Mouse (Mus musculus): ENCODE measurements around the gene Grhl3. TPM values are rescaled to one million over a fixed set of nuclear protein-coding genes. Genes with fewer than 3 reads are reported as not detected.

Grhl3 gene
- polyA plus RNA-seq, 2 experiments = 20.6 to 46.2 TPM

DNA sequence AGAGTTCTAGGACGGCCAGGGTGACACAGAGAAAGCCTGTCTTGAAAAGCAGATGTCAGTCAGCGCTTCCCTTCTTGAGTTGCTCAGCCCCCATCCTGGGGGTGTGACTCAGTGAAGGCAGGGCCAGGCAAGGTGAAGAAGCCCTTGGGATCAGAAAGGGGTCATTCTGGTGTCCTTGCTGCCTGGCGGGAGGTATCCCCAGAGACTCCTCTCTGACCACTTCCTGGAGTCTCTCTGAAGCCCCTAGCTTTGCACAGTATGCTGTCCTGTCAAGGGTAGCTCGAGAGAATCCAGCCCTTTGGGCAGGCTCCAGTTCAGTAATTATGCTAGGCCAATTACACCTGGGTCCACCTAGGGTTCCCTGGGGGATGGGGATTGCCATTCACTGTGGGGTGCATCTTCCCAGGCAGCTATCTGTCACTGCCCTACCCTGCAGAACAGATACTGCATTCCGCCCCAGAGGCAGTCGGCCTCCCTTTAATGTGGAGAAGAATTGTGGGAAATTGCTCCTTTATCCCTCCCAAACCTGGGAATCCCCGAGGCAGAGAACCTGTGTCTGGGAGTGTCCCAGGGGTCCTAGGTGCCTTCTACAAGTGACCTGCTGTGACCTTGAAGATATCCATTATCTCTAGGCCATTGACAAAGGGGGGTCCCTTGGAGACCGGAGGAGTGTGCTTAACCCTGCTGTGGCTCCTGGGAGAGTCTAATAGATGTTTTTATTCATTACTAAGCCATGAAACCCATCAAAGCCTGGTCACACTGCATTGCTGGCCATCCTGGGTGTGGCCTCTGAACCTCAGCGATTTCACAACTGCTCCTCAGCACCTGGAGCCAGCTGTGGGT lies 41.4 kb downstream of the Grhl3 start:
- H3K4me3 ChIP-seq (replicated peaks; ENCODE audit: low read length) = no peak overlapping the region
- no peak for TF ChIP-seq POLR2A (IDR thresholded peaks at IDR 0.05; ENCODE audit: borderline replicate concordance, extremely low read depth, insufficient read depth, insufficient read length)
- 46% methylated on average over 9 of the region's 9 CpGs for WGBS
- DNase-seq (ENCODE audit: low spot score) (no peak), ATAC-seq (ENCODE audit: low FRiP score, low read depth) (no peak)
- no peak overlapping the region for H3K27ac ChIP-seq (replicated peaks; ENCODE audit: low read depth, low read length)
- H3K9me3 ChIP-seq (ENCODE audit: control insufficient read depth, low read length) = peaks cover 5% of the 10 kb centered on the region; the same call in 1 of the 2 replicates
- H3K4me2 ChIP-seq (replicated peaks; ENCODE audit: low read depth, low read length, severe bottlenecking) = no peak overlapping the region
- no peaks in the 10 kb centered on the region for H3K36me3 ChIP-seq (ENCODE audit: control insufficient read depth, insufficient read depth, low read length)
- no peaks in the 10 kb centered on the region for H3K27me3 ChIP-seq (ENCODE audit: control insufficient read depth, insufficient read depth, low read length)
- H3K9ac ChIP-seq (ENCODE audit: low read depth, low read length, severe bottlenecking) = no peak overlapping the region
- no peaks in the 10 kb centered on the region for H3K4me1 ChIP-seq (ENCODE audit: control insufficient read depth, insufficient read depth, low read length)

GRCm38 (mm10) chr4:135531236-135531635 lies 42.2 kb downstream of the Grhl3 start:
- H3K4me3 ChIP-seq (replicated peaks; ENCODE audit: low read length) = no peak overlapping the region
- H3K9ac ChIP-seq (ENCODE audit: low read depth, low read length, severe bottlenecking) = no peak overlapping the region
- H3K27ac ChIP-seq (replicated peaks; ENCODE audit: low read depth, low read length) = no peak overlapping the region
- 83% methylated on average over 9 of the region's 9 CpGs for WGBS
- no peaks in the 10 kb centered on the region for H3K4me1 ChIP-seq (ENCODE audit: control insufficient read depth, insufficient read depth, low read length)
- no peak for TF ChIP-seq POLR2A (IDR thresholded peaks at IDR 0.05; ENCODE audit: borderline replicate concordance, extremely low read depth, insufficient read depth, insufficient read length)
- no peaks in the 10 kb centered on the region for H3K36me3 ChIP-seq (ENCODE audit: control insufficient read depth, insufficient read depth, low read length)
- no peak for ATAC-seq (ENCODE audit: low FRiP score, low read depth)
- peaks cover 5% of the 10 kb centered on the region; the same call in 1 of the 2 replicates for H3K9me3 ChIP-seq (ENCODE audit: control insufficient read depth, low read length)
- H3K27me3 ChIP-seq (ENCODE audit: control insufficient read depth, insufficient read depth, low read length) = no peaks in the 10 kb centered on the region
- no peak for DNase-seq (ENCODE audit: low spot score)
- H3K4me2 ChIP-seq (replicated peaks; ENCODE audit: low read depth, low read length, severe bottlenecking) = no peak overlapping the region

GRCm38 (mm10) chr4:135530270-135530669 lies 43.2 kb downstream of the Grhl3 start:
- no peak overlapping the region for H3K4me3 ChIP-seq (replicated peaks; ENCODE audit: low read length)
- TF ChIP-seq POLR2A (IDR thresholded peaks at IDR 0.05; ENCODE audit: borderline replicate concordance, extremely low read depth, insufficient read depth, insufficient read length) = no peak
- H3K36me3 ChIP-seq (ENCODE audit: control insufficient read depth, insufficient read depth, low read length) = no peaks in the 10 kb centered on the region
- no peak overlapping the region for H3K4me2 ChIP-seq (replicated peaks; ENCODE audit: low read depth, low read length, severe bottlenecking)
- no peak overlapping the region for H3K27ac ChIP-seq (replicated peaks; ENCODE audit: low read depth, low read length)
- no peak overlapping the region for H3K9ac ChIP-seq (ENCODE audit: low read depth, low read length, severe bottlenecking)
- no peaks in the 10 kb centered on the region for H3K27me3 ChIP-seq (ENCODE audit: control insufficient read depth, insufficient read depth, low read length)
- no peaks in the 10 kb centered on the region for H3K4me1 ChIP-seq (ENCODE audit: control insufficient read depth, insufficient read depth, low read length)
- peaks cover 5% of the 10 kb centered on the region; the same call in 1 of the 2 replicates for H3K9me3 ChIP-seq (ENCODE audit: control insufficient read depth, low read length)
- DNase-seq (ENCODE audit: low spot score) (no peak), ATAC-seq (ENCODE audit: low FRiP score, low read depth) (no peak)
- 57% methylated on average over 2 of the region's 2 CpGs for WGBS

GRCm38 (mm10) chr4:135526039-135526710 lies 47.3 kb downstream of the Grhl3 start:
- TF ChIP-seq POLR2A (IDR thresholded peaks at IDR 0.05; ENCODE audit: borderline replicate concordance, extremely low read depth, insufficient read depth, insufficient read length) = no peak
- H3K4me2 ChIP-seq (replicated peaks; ENCODE audit: low read depth, low read length, severe bottlenecking) = no peak overlapping the region
- DNase-seq (ENCODE audit: low spot score) (no peak), ATAC-seq (ENCODE audit: low FRiP score, low read depth) (no peak)
- no peak overlapping the region for H3K9ac ChIP-seq (ENCODE audit: low read depth, low read length, severe bottlenecking)
- H3K4me1 ChIP-seq (ENCODE audit: control insufficient read depth, insufficient read depth, low read length) = 0 out of 2 replicates have a peak, but pooled peaks cover 2% of the 10 kb centered on the region
- no peak overlapping the region for H3K27ac ChIP-seq (replicated peaks; ENCODE audit: low read depth, low read length)
- H3K36me3 ChIP-seq (ENCODE audit: control insufficient read depth, insufficient read depth, low read length) = no peaks in the 10 kb centered on the region
- peaks cover 5% of the 10 kb centered on the region; the same call in 1 of the 2 replicates for H3K9me3 ChIP-seq (ENCODE audit: control insufficient read depth, low read length)
- H3K4me3 ChIP-seq (replicated peaks; ENCODE audit: low read length) = no peak overlapping the region
- whole genome bisulfite sequencing = 33% methylated on average over 14 of the region's 14 CpGs
- H3K27me3 ChIP-seq (ENCODE audit: control insufficient read depth, insufficient read depth, low read length) = no peaks in the 10 kb centered on the region

- no peak for DNase-seq (ENCODE audit: low spot score)
- no peak for TF ChIP-seq POLR2A (IDR thresholded peaks at IDR 0.05; ENCODE audit: borderline replicate concordance, extremely low read depth, insufficient read depth, insufficient read length)
- H3K9ac ChIP-seq (ENCODE audit: low read depth, low read length, severe bottlenecking) = no peak overlapping the region
- 69% methylated on average over 12 of the region's 12 CpGs for WGBS
- H3K36me3 ChIP-seq (ENCODE audit: control insufficient read depth, insufficient read depth, low read length) = no peaks in the 10 kb centered on the region
- H3K27ac ChIP-seq (replicated peaks; ENCODE audit: low read depth, low read length) = no peak overlapping the region
- H3K4me3 ChIP-seq (replicated peaks; ENCODE audit: low read length) = no peak overlapping the region
- H3K4me2 ChIP-seq (replicated peaks; ENCODE audit: low read depth, low read length, severe bottlenecking) = no peak overlapping the region
- no peaks in the 10 kb centered on the region for H3K27me3 ChIP-seq (ENCODE audit: control insufficient read depth, insufficient read depth, low read length)
- 0 out of 2 replicates have a peak, but pooled peaks cover 2% of the 10 kb centered on the region for H3K4me1 ChIP-seq (ENCODE audit: control insufficient read depth, insufficient read depth, low read length)
- no peaks in the 10 kb centered on the region for H3K9me3 ChIP-seq (ENCODE audit: control insufficient read depth, low read length)
- no peak for ATAC-seq (ENCODE audit: low FRiP score, low read depth)
These were observed 48.4 kb downstream of the Grhl3 start for GRCm38 (mm10) chr4:135525057-135525456.
